Comparison of ENCODE assay signal across 8 mouse cellular contexts in the genomic region with DNA sequence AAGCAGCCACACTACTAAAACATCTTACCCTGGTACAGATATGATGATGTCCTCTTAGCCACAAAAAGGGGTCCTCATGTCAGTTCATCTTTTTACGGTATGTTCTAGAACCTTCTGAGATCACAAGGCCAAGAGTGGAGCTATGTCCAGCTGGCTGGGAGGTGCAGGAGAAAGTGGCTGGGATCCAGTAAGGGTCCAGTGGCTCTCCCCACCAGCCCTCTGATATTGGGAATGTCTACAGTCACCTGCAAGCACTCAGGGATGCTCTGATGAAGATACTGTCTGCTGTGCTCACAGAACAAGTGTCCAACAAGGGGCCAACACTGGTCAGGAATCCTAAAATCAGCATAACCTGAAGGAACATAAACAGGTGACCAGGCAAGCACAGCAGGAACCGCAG. TPM values are rescaled to one million over a fixed set of nuclear protein-coding genes. Genes with fewer than 3 reads are reported as not detected.
DNase-seq lines count a peak whose midpoint lies in the region; ATAC-seq and TF ChIP-seq lines count a peak whose summit lies in the region.

A gene (minus strand): TSS at position 101 of the 400 bp plus-strand sequence.

- DNase-seq in kidney, adult 2 months = no peak
- no peak for DNase-seq in kidney, postnatal 4 days
- DNase-seq in adrenal gland, postnatal 10 days = no peak
- no peak for DNase-seq in gastrocnemius, postnatal 10 days
- DNase-seq in Muller cell, postnatal 12 days (ENCODE audit: inconsistent ontology term) = no peak
- DNase-seq in embryo, embryonic 10 days (ENCODE audit: low spot score) = no peak

- no peaks in the 10 kb centered on the region for H3K36me3 ChIP-seq in kidney, adult 2 months (ENCODE audit: control insufficient read depth, insufficient read depth, low read length)

- H3K27ac ChIP-seq in kidney, adult 2 months (ENCODE audit: insufficient read depth, low read depth, low read length) = no peak within 1 kb of the TSS

- ATAC-seq in inflammation-experienced regulatory T-cells, adult 6 months = no peak
- no peak for ATAC-seq in megakaryocyte, adult 5-6 weeks (ENCODE audit: poor library complexity, severe bottlenecking)

- no peaks in the 10 kb centered on the region for H3K27me3 ChIP-seq in kidney, adult 2 months (replicated peaks; ENCODE audit: control insufficient read depth, insufficient read depth, low read length)

- no peak for TF ChIP-seq POLR2A in kidney, adult 2 months (IDR thresholded peaks at IDR 0.05; ENCODE audit: low read depth, low read length)

- no peak within 1 kb of the TSS for H3K4me3 ChIP-seq in kidney, adult 2 months (ENCODE audit: insufficient read depth, low read depth, low read length)

- WGBS in kidney, adult 2 months = 81% methylated on average over 2 of the region's 2 CpGs

- TF ChIP-seq CTCF in kidney, adult 2 months (conservative IDR thresholded peaks at IDR 0.05; ENCODE audit: insufficient read depth, insufficient read length, low read depth, low read length) = no peak

- H3K4me1 ChIP-seq in kidney, adult 2 months (ENCODE audit: control insufficient read depth, insufficient read depth, low read length) = no peaks in the 10 kb centered on the region

RNA-seq across cellular contexts. Expression of the gene that starts here (rescaled TPM):
- polyA plus RNA-seq in kidney, adult 2 months (2012; rRNA removed) = 86.2 and 92.3 TPM in 2 replicates
- 10 to 100 TPM; 43.0 to 49.4 TPM for total RNA-seq in adrenal gland, postnatal 10 days (2021)
- 10 to 100 TPM; 28.9 to 29.3 TPM for total RNA-seq in gastrocnemius, postnatal 10 days (2021)
- polyA plus RNA-seq in inflammation-experienced regulatory T-cells, adult 6 months (2017; shearing (Covaris generic)) = 10 to 100 TPM; 22.0 to 25.8 (median 24.5) TPM
- 29.0 and 30.9 TPM in 2 replicates for total RNA-seq in megakaryocyte, adult 5-6 weeks (2015)
- total RNA-seq in megakaryocyte, adult 5-6 weeks (2017) = 30.7 and 38.7 TPM in 2 replicates
